Mouse (Mus musculus) brain, embryonic 14.5 days (tissue): ENCODE measurements around the gene Ppm1d. TPM values are rescaled to one million over a fixed set of nuclear protein-coding genes. Genes with fewer than 3 reads are reported as not detected.
A peak's percentile ranks its signal among the peaks of the same experiment; 100 is the strongest.

Source experiments
- DNase-seq: peaks from one replicate; pipeline ENCODE4 v3.0.0-alpha.2; 2011; ENCODE audit warnings: low read depth
- CTCF ChIP-seq: fragments of 200-500 bp; IDR thresholded peaks from 2 replicates; pipeline ENCODE4 v1.5.1; 2012; ENCODE audit warnings: inconsistent platforms, mild to moderate bottlenecking, moderate library complexity, borderline replicate concordance; ENCODE audit not compliant: insufficient read depth, insufficient read length; ENCODE audit errors: extremely low read depth
- POLR2A ChIP-seq: fragments of 200-500 bp; IDR thresholded peaks from 2 replicates; pipeline ENCODE4 v1.6.1; 2012; ENCODE audit warnings: mild to moderate bottlenecking, inconsistent platforms, borderline replicate concordance; ENCODE audit not compliant: poor library complexity, insufficient read depth, insufficient read length, severe bottlenecking; ENCODE audit errors: extremely low read depth
- polyA plus RNA-seq: library from polyadenylated mRNA; depleted of rRNA; stranded (reverse); fragments of >200 nt; gene quantifications from 2 replicates; pipeline ENCODE4 v1.2.3, GENCODE M21; 2012; rRNA removed

Ppm1d gene
- polyA plus RNA-seq, result 19.6 and 20.4 TPM in 2 replicates

DNA sequence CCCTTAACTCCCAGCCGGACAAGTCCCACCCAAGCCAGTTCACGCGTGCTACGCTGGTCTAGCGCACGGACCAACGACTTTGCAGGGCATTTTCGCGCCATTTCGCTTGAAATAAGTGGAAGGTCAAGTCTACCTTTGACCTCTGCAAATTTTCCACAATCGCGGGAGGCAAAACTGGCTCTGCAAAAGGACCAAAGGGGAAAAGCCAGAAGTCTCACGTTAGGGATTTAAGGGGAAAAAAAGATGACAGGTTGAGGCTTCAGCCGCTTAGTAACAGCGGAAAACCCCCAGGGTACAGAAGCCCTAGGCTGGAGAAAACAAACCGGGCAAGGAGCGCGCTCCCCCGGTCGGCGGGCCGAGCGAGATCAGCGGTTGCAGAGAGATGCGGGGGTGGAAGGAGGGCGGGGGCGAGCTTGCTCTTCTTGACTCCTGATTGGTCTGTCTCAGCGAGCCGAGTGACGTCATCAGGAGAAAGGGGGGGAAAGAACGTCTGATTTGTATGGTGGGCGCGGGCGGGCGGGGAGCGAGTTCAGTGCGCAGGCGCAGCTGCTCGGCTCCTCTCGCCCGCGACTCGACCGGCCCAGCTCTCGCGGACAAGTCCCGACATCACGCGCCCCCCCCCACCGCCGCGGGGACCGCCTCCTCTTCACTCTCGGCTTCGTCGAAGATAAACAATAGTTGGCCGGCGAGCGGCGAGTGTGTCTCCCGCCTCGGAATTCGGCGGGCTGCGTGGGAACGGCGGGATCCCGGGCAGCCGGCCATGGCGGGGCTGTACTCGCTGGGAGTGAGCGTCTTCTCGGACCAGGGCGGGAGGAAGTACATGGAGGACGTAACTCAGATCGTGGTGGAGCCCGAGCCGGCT lies at the start of gene Ppm1d:
Gene Ppm1d, plus strand, starts transcription at position 532 of the 862 bp plus-strand sequence.
- TF ChIP-seq POLR2A, result peak; percentile 65; the same call in 1 of the 2 replicates
- TF ChIP-seq CTCF, result no peak

DNA sequence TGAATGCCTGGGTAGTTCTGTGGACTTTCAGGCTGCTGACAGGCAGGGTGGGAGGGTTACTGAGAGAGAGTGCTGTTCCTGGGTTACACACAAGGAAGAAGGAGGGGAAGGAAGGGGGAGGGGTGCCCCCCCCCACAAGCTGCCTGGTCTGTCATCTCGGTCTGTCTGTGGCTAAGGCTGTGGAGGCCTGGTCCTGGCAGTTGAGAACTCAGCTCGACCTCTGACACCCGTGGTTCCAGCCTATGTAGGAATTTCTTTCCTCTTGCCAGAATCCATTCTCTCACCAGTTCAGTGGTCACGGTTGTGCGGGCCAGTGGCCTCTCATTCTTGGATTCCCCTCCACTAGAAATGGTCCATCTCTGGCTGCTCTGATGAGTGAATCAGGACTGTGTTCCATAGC lies 46.4 kb upstream of the Ppm1d start:
- TF ChIP-seq POLR2A (no peak), CTCF (no peak)
- DNase-seq, result no peak

More for the DNA sequence above, at the start of gene Ppm1d:
- peak; percentile 100 for DNase-seq

DNA sequence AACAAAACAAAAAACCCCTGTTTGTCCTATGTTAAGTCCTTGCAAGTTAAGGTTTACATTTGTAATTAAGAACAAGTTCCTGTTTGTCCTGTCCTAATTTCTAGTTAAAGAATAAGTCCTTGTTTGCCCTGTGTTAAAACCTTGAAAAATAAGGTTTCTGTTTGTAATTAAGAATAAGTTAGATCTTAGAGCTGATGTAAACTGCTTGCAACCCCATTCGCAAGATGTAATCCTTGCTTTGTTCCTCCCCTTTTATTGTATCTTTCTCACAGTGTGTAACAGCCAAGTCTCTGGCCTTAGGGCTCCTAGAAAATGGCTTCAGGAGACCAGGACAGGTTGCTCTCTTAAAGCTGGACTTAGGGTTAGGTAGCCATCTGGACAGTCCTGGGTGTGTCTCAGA lies 43.7 kb upstream of the Ppm1d start:
- TF ChIP-seq POLR2A, result no peak
- no peak for TF ChIP-seq CTCF
- DNase-seq, result no peak

DNA sequence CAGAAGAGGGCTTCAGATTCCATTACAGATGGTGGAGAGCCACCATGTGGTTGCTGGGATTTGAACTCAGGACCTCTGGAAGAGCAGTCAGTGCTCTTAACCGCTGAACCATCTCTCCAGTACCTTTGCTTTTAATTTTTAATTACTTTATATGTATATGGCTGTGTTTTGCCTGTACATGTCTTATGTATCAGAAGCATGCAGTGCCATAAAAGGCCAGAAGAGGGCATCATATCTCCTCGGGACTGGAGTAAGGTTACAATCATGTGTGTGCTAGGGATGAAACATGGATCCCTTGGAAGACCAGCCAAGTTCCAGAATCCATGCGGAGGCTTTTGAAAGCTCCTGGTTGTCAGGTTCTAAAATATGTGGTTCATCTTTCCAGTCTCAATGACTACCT lies 40.4 kb upstream of the Ppm1d start:
- peak; percentile 38 for DNase-seq
- TF ChIP-seq CTCF (peak; percentile 38; the same call in 1 of the 2 replicates), POLR2A (no peak)

DNA sequence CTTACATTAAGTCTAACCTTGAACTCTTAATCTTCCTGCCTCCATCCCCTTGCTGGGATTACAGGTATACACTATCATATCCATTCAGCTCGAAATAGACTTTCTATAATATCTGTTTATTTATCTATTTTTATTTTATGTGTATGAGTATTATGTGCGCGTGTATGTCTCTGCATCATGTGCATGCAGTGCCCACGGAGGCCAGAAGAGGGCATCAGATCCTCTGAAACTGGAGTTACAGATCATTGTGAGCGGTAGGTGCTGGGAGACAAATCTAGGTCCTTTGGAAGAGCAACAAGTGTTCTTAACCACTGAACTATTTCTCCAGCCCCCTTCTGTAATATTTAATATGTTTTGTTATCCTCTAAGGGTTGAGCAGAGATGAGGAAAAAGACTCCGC lies 37.7 kb upstream of the Ppm1d start:
- no peak for TF ChIP-seq POLR2A
- no peak for TF ChIP-seq CTCF

DNA sequence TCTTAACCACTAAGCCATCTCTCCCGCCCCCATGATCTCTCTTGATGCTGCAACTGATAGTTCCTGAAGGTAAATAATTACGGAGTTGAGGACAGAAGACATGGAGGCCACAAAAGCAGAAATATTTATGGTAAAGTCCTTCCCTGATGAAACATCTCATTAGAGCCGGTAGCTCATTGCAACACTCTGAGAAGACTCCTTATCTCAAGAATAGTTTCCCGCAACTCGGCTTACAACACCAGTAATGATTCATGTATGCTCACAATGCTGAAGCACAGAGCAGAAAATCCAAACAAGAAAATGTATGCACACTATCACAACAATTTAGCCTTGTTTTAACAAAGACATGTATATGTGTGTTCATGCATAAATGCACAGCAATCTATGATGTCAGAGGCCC lies 35.9 kb upstream of the Ppm1d start:
- TF ChIP-seq CTCF (no peak), POLR2A (no peak)

More for the DNA sequence above, 37.7 kb upstream of the Ppm1d start:
- DNase-seq, result no peak

DNA sequence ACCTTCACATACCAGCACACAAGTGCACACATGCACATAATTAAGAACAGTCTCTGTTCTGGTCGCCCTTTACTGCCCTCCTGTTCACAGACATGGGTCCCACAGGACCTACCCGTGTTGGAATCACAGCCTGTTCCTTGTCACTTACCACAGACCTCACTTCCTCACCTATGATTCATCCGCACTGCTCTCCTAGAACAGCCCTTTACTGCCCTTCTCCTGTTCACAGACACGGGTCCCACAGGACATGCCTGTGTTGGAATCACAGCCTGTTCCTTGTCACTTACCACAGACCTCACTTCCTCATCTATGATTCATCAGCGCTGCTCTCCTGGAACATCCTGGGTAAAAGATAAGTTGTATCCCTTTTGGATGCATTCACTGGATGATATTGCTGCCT lies 33.4 kb upstream of the Ppm1d start:
- TF ChIP-seq CTCF (no peak), POLR2A (no peak)
- DNase-seq, result no peak

More for the DNA sequence above, 35.9 kb upstream of the Ppm1d start:
- DNase-seq, result no peak

DNA sequence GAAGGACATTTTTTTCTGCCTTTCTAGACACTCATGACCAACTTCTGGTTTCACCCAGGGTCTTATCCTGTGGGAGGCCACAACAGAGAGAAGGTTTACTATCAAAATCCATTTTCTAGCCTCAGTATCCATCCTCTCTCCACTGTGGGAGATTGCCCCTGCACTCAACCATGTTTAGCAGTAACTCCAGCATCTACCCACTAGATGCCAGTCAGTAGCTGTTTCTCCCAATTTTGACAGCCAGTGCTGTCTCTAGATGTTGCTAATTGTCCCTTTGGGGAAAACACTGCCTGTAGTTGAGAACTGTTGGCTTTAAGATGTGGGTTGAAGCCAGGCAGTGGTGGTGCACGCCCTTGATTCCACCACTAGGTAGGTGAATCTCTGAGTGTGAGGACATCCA lies 32.9 kb upstream of the Ppm1d start:
- TF ChIP-seq POLR2A (no peak), CTCF (no peak)
- no peak for DNase-seq

DNA sequence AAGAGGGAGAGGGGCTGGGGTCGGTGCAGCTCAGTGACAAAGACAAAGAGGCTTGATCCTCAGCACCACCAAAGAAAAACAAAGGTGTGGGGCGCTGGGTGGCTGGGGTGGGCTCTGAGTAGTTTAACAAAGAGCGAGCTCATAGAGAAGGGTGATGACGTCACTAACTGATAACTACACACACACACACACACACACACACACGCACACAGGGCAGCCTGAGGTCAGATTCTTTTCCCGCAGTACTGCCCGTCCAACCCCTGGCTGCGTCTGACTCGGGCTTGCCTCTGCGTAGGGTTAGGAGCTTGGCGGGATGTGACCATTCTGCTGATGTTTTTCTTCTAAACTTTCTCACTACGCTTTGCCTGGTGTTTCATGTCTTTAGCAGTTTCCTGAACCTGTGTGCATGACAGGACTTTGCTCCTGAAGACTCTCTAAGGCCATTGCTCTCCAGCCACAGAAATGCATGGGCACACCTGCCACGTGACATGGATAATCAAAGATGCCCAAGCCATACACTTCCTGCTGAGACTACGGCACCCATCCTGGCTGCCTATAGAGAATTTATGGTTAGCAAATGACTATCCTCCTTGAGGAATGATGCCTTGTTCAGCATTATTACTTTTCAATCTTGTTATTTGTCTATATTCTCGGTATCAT lies 29.7 kb upstream of the Ppm1d start:
- TF ChIP-seq POLR2A, result no peak
- no peak for TF ChIP-seq CTCF
- DNase-seq, result no peak

DNA sequence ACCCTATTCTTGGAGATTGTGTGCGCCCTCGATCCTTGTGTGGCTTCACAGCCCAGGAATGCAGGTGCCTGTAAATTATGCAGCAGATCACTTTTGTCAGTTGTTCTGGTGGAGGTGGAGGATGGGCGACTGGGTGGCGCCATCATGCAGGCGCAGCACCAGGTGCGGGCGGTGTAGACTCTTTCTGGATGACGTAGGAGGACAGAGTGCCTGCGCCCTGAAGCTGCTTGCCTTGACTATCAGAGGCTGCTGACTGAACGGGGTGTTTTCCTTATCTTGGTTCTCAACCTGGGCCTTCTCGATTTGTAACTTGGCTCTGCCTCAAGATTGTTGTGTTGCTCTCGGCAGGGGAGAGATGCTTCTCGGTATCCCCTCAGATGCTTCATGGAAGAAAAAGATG lies 13.1 kb upstream of the Ppm1d start:
- no peak for TF ChIP-seq CTCF
- TF ChIP-seq POLR2A, result no peak
- DNase-seq, result no peak

DNA sequence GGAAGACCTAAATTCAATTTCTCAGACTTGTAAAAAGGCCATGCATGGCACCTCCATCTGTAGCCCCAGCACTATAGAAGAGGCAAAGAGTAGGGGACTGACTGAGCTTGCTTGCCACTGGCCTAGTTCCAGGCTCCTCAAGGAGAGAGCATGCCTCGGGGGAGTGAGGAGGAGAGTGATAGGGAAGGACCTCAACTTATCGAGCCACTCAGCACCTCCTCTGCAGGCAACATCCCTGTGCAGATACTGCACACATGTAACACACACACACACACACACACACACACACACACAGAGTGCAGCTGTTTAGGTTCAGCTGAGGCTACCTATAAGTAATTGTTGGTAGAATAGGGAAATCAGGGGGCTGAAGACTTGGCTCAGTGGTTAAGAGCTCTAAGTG lies 11.2 kb upstream of the Ppm1d start:
- no peak for DNase-seq
- TF ChIP-seq POLR2A (no peak), CTCF (no peak)
